Mouse (Mus musculus) thymus, adult 18-20 months (tissue): ENCODE measurements around the gene Mrgprf.

Experiments used
- DNase-seq, 2 experiments: peaks; one replicate each; pipeline ENCODE4 v3.0.0; 2022; ENCODE audit warnings: mixed read lengths in 2 of 2

Mrgprf gene

DNA sequence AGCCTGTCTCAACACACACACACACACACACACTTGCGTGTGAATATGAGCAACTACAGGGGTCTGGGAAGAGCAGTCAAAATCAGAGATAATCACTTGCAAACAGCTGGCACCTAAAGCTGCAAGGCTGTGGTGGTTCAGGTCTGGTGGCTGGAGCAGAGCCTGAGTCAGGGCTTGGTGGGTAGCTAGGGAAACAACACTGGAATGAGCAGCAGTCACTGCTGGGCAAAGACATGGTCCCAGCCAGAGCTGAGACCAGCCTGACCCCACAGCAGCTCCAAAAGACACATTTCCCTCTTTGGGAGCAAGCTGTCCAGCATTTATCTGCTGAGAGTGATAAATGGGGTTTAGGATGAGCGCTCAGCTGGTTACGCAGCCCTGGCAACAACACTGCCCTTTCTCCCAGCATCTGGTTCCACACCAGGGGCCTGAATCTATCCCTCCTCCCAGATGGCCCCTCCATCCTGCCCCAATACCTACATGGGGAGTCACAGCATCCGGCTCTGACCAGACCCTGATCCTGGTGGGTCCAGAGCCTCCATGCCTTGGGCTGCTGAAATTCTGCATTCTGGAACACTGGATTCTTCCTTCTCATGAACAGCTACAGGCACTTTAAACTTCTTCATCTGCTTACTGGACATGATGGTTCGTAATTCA is 39.7 kb downstream of the Mrgprf start:
- DNase-seq: no peak
